Mouse (Mus musculus): Measurements from ENCODE around the gene Naa16. TPM values are rescaled to one million over a fixed set of nuclear protein-coding genes. Genes with fewer than 3 reads are reported as not detected.
A peak's percentile ranks its signal among the peaks of the same experiment; 100 is the strongest.

Gene Naa16
- polyA plus RNA-seq, 1 experiment from 2014 or later, result 30.2 TPM

DNA sequence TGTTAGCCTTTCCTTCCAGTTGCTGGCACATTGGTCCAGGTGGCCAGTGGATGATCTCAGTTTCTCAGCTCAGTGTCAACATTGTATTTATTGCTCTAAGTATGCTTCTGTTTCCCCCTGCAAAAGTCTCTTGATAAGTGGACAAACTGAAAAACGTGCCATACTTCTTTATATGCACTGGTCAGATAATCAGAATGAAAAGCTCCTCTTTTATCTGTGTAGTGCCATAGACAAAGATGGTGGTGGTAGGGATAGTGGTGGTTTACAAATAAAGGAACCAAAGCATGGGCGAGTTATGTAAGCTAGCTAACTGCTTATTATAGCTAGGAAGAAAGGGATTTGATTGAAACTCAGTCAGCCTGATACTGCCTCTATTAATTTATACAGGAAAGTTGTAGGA lies 17.1 kb upstream of the Naa16 start:
- ATAC-seq (ENCODE audit: low read depth) (no peak), DNase-seq (ENCODE audit: low spot score) (no peak)
- Histone ChIP-seq H3K4me2 (ENCODE audit: low read depth, low read length) (no peak overlapping the region), H3K27ac (replicated peaks; ENCODE audit: low read depth, low read length) (no peak overlapping the region), H3K9ac (ENCODE audit: low read depth, low read length) (no peak overlapping the region), H3K36me3 (ENCODE audit: control insufficient read depth, insufficient read depth, low read length) (peaks cover 22% of the 10 kb centered on the region; the same call in 1 of the 2 replicates), H3K4me3 (ENCODE audit: low read depth, low read length) (no peak overlapping the region), H3K4me1 (ENCODE audit: control insufficient read depth, insufficient read depth, low read length) (no peaks in the 10 kb centered on the region), H3K27me3 (replicated peaks; ENCODE audit: control insufficient read depth, insufficient read depth, low read length) (no peaks in the 10 kb centered on the region), H3K9me3 (ENCODE audit: control insufficient read depth, low read length) (no peaks in the 10 kb centered on the region)
- WGBS, result 75% methylated on average over 2 of the region's 2 CpGs

DNA sequence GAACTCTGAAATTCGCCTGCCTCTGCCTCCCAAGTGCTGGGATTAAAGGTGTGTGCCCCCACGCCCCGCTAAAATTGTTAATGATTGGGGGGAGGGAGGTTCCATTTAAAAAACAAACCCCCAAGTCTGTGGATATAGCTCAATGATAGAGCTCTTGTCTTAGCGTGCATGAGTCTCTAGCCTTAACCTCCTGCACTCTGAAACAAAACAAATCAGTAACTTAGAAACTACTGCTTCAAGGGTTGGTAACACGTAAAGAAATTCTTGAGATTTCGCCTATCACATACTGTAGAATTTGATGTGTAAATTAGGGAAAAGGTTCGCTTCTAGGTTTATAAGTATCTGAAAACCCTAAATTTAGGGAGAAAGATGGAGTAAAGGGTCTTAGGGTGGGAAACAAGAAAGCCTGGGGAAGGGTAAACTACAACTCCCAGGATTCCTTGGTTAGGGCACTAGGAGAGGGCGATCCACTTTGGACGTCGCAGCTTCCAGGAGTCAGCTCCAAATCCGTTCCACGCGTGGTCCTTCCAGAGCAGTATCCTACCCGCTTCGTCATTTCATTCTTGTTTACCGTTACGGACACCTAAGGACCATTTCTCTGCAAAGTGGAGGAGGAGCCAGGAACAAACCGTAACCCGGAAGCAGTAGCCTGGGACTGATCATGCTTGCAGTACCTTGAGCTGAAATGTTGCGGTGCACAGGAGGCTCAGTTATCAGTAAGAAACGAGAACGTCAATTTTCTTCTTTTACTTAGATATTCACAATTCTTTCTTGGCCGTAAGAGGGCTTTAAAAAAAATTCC lies 6.9 kb upstream of the Naa16 start, which contains the start of gene Mtrf1:
Mtrf1 (plus strand) TSS at position 452 of the 802 bp plus-strand sequence.
- 19% methylated on average over 23 of the region's 23 CpGs for WGBS
- peak; percentile 90 for DNase-seq (ENCODE audit: low spot score)
- H3K4me3 ChIP-seq (ENCODE audit: low read depth, low read length), result peak within 1 kb of the TSS; percentile 50
- peak within 1 kb of the TSS; percentile 56 for H3K9ac ChIP-seq (ENCODE audit: low read depth, low read length)
- peak within 1 kb of the TSS; percentile 67 for H3K4me2 ChIP-seq (ENCODE audit: low read depth, low read length)
- H3K27me3 ChIP-seq (replicated peaks; ENCODE audit: control insufficient read depth, insufficient read depth, low read length), result no peaks in the 10 kb centered on the region
- H3K27ac ChIP-seq (replicated peaks; ENCODE audit: low read depth, low read length), result peak within 1 kb of the TSS; percentile 87
- 0 out of 2 replicates have a peak, but pooled peaks cover 4% of the 10 kb centered on the region for H3K4me1 ChIP-seq (ENCODE audit: control insufficient read depth, insufficient read depth, low read length)
- H3K36me3 ChIP-seq (ENCODE audit: control insufficient read depth, insufficient read depth, low read length), result peaks cover 13% of the 10 kb centered on the region
- no peaks in the 10 kb centered on the region for H3K9me3 ChIP-seq (ENCODE audit: control insufficient read depth, low read length)
- peak; percentile 92 for ATAC-seq (ENCODE audit: low read depth)

DNA sequence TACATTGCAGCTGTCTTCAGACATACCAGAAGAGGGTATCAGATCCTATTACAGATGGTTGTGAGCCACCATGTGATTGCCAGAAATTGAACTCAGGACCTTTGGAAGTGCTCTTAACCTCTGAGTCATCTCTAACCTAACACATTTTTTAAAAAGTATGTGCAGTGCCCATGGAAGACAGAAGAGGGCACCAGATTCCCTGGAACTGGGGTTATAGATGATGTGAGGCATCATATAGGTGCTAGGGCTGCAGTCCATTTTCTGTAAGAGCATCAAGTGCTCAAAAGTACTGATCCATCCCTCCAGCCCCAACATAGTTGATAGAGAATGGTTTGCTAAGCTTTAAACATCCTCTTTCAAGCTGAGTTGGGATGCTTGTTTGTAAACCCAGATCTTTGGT lies 4.0 kb upstream of the Naa16 start:
- Histone ChIP-seq H3K9me3 (ENCODE audit: control insufficient read depth, low read length) (no peaks in the 10 kb centered on the region), H3K27me3 (replicated peaks; ENCODE audit: control insufficient read depth, insufficient read depth, low read length) (no peaks in the 10 kb centered on the region), H3K9ac (ENCODE audit: low read depth, low read length) (no peak overlapping the region), H3K4me1 (ENCODE audit: control insufficient read depth, insufficient read depth, low read length) (0 out of 2 replicates have a peak, but pooled peaks cover 4% of the 10 kb centered on the region), H3K36me3 (ENCODE audit: control insufficient read depth, insufficient read depth, low read length) (no peaks in the 10 kb centered on the region), H3K4me2 (ENCODE audit: low read depth, low read length) (no peak overlapping the region), H3K4me3 (ENCODE audit: low read depth, low read length) (no peak overlapping the region), H3K27ac (replicated peaks; ENCODE audit: low read depth, low read length) (no peak overlapping the region)
- peak; percentile 22 for DNase-seq (ENCODE audit: low spot score)
- no peak for ATAC-seq (ENCODE audit: low read depth)

DNA sequence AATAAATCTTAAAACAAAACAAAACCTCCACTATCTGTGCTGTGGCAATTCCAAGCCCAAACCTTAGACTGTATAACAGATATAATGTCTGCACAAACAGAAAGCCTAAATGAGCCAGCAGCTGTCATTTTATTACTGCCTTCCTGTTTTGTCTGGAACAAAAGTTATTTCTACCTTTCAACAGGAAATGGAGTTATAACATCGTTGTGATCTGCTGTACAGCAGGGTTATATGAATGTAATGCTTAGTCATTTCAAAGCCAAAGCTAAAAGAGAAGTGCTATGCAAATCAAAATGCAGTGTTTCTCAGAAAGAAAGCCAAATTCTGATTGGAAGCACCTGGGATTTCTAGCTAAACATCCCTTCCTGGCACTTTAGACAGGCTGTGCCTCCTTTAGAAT lies 2.7 kb upstream of the Naa16 start:
- no peaks in the 10 kb centered on the region for H3K9me3 ChIP-seq (ENCODE audit: control insufficient read depth, low read length)
- H3K27me3 ChIP-seq (replicated peaks; ENCODE audit: control insufficient read depth, insufficient read depth, low read length), result no peaks in the 10 kb centered on the region
- H3K4me2 ChIP-seq (ENCODE audit: low read depth, low read length), result no peak overlapping the region
- H3K9ac ChIP-seq (ENCODE audit: low read depth, low read length), result no peak overlapping the region
- DNase-seq (ENCODE audit: low spot score), result peak; percentile 39
- H3K27ac ChIP-seq (replicated peaks; ENCODE audit: low read depth, low read length), result no peak overlapping the region
- H3K4me3 ChIP-seq (ENCODE audit: low read depth, low read length), result no peak overlapping the region
- no peak for ATAC-seq (ENCODE audit: low read depth)
- no peaks in the 10 kb centered on the region for H3K36me3 ChIP-seq (ENCODE audit: control insufficient read depth, insufficient read depth, low read length)
- 35% methylated on average over 1 of the region's 1 CpGs for WGBS
- H3K4me1 ChIP-seq (ENCODE audit: control insufficient read depth, insufficient read depth, low read length), result peaks cover 9% of the 10 kb centered on the region

DNA sequence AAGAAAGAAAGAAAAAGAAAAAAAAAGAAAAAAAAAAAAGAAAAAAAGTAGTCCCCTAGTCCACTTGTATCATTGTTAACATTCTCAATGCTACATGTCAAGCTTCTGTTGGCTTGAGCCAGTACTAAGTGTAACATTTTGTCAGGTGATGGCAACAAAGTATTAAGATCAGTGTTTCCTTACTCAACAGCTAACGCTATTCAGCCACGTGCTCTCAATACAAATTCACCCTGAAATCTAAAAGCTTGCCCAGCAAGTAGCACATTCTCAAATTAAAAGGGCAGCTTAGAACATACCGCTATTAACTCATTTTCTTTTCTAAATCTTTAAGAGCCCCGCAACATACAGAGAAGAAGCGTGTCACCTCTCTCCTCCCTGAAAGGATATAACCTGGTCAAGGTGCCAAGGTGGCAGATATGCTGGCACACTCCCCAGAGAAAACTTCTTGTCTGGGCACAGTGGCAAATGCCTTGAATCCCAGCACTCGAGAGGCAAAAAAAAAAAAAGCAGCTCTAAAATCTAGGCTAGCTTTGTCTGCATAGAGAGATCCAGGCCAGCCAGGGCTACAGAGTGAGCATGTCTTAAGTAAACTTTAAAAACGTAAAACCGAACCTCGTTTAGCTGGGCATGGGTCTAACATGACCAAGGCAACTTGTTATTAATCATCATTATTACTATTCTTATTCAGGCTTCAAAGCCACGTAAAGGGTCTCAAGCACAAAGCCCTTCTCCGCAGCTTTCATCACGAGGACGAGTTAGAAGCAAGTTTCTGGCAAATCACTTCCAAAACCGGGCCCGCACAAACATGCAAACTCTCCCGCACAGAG lies 927 bp downstream of the Naa16 start:
- Histone ChIP-seq H3K9me3 (ENCODE audit: control insufficient read depth, low read length) (no peaks in the 10 kb centered on the region), H3K27ac (replicated peaks; ENCODE audit: low read depth, low read length) (peak overlapping the region; percentile 99), H3K4me3 (ENCODE audit: low read depth, low read length) (peak overlapping the region; percentile 91), H3K36me3 (ENCODE audit: control insufficient read depth, insufficient read depth, low read length) (peaks cover 13% of the 10 kb centered on the region; the same call in 1 of the 2 replicates), H3K4me2 (ENCODE audit: low read depth, low read length) (peak overlapping the region; percentile 80), H3K27me3 (replicated peaks; ENCODE audit: control insufficient read depth, insufficient read depth, low read length) (no peaks in the 10 kb centered on the region), H3K9ac (ENCODE audit: low read depth, low read length) (peak overlapping the region; percentile 93), H3K4me1 (ENCODE audit: control insufficient read depth, insufficient read depth, low read length) (peaks cover 8% of the 10 kb centered on the region)
- ATAC-seq (ENCODE audit: low read depth) (no peak), DNase-seq (ENCODE audit: low spot score) (peak; percentile 50)
- WGBS, result 1% methylated on average over 16 of the region's 16 CpGs

DNA sequence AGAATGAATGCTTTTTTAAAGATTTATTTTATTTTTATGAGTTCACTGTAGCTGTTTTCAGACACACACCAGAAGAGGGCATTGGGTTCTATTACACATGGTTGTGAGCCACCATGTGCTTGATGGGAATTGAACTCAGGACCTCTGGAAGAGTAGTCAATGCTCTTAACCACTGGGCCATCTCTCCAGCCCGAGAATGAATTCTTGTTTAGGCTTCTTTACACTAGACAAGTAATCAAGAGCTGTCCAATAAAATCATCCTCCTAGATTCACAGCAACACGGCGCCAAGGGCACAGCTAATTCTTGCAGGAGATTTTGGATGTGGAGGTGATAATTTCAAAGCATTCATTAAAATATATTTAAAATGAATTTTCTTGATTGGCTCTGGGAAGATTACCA lies 2.3 kb downstream of the Naa16 start:
- no peak overlapping the region for H3K4me2 ChIP-seq (ENCODE audit: low read depth, low read length)
- H3K36me3 ChIP-seq (ENCODE audit: control insufficient read depth, insufficient read depth, low read length), result peaks cover 13% of the 10 kb centered on the region; the same call in 1 of the 2 replicates
- no peaks in the 10 kb centered on the region for H3K9me3 ChIP-seq (ENCODE audit: control insufficient read depth, low read length)
- ATAC-seq (ENCODE audit: low read depth) (no peak), DNase-seq (ENCODE audit: low spot score) (no peak)
- no peak overlapping the region for H3K9ac ChIP-seq (ENCODE audit: low read depth, low read length)
- H3K27me3 ChIP-seq (replicated peaks; ENCODE audit: control insufficient read depth, insufficient read depth, low read length), result no peaks in the 10 kb centered on the region
- H3K4me3 ChIP-seq (ENCODE audit: low read depth, low read length), result no peak overlapping the region
- peaks cover 8% of the 10 kb centered on the region for H3K4me1 ChIP-seq (ENCODE audit: control insufficient read depth, insufficient read depth, low read length)
- no peak overlapping the region for H3K27ac ChIP-seq (replicated peaks; ENCODE audit: low read depth, low read length)
- WGBS, result 92% methylated on average over 3 of the region's 3 CpGs

DNA sequence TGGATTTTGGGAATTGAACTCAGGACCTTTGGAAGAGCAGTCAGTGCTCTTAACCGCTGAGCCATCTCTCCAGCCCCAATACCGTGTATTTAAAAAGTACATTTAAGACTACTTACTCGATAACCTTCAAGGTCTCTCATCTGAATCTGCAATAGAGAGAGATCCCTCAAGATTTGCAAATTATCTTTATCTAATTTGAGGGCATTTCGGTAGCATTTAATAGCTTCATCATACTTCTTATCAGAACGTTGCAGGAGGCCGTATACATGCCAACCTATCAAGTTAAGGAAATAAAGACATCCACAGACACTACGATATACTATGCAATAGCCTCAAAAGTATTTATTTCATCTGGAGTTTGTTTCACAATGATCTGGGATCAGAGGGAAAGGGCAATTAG lies 7.5 kb downstream of the Naa16 start:
- no peak for ATAC-seq (ENCODE audit: low read depth)
- no peak for DNase-seq (ENCODE audit: low spot score)
- Histone ChIP-seq H3K4me2 (ENCODE audit: low read depth, low read length) (no peak overlapping the region), H3K4me1 (ENCODE audit: control insufficient read depth, insufficient read depth, low read length) (no peaks in the 10 kb centered on the region), H3K27ac (replicated peaks; ENCODE audit: low read depth, low read length) (no peak overlapping the region), H3K9ac (ENCODE audit: low read depth, low read length) (no peak overlapping the region), H3K36me3 (ENCODE audit: control insufficient read depth, insufficient read depth, low read length) (peaks cover 45% of the 10 kb centered on the region), H3K4me3 (ENCODE audit: low read depth, low read length) (no peak overlapping the region), H3K27me3 (replicated peaks; ENCODE audit: control insufficient read depth, insufficient read depth, low read length) (no peaks in the 10 kb centered on the region), H3K9me3 (ENCODE audit: control insufficient read depth, low read length) (no peaks in the 10 kb centered on the region)
- 96% methylated on average over 7 of the region's 7 CpGs for WGBS

DNA sequence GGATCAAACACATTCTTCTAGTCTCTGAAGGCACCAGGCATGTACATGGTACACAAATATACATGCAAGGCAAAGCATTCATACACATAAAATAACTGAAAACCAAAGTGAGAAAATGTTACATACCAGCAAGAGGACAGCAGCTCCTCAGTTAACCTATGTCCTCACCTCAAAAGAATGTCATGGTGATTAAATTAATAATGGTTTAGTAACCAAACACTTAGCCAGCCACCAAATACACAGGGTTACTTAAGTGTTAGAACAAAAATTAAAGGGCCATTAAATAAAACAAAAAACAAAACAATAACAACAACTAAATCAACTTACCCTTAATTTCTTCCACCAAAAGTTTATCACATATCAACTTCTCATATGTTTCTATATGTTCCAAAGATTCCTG lies 13.5 kb downstream of the Naa16 start:
- H3K27ac ChIP-seq (replicated peaks; ENCODE audit: low read depth, low read length), result no peak overlapping the region
- H3K4me2 ChIP-seq (ENCODE audit: low read depth, low read length), result no peak overlapping the region
- H3K9ac ChIP-seq (ENCODE audit: low read depth, low read length), result no peak overlapping the region
- no peak for DNase-seq (ENCODE audit: low spot score)
- H3K27me3 ChIP-seq (replicated peaks; ENCODE audit: control insufficient read depth, insufficient read depth, low read length), result no peaks in the 10 kb centered on the region
- peaks cover 39% of the 10 kb centered on the region for H3K36me3 ChIP-seq (ENCODE audit: control insufficient read depth, insufficient read depth, low read length)
- no peak for ATAC-seq (ENCODE audit: low read depth)
- H3K4me1 ChIP-seq (ENCODE audit: control insufficient read depth, insufficient read depth, low read length), result no peaks in the 10 kb centered on the region
- H3K4me3 ChIP-seq (ENCODE audit: low read depth, low read length), result no peak overlapping the region
- no peaks in the 10 kb centered on the region for H3K9me3 ChIP-seq (ENCODE audit: control insufficient read depth, low read length)

All from embryonic facial prominence, embryonic 14.5 days (tissue).